Mouse (Mus musculus) mouse trophoblast stem cell (cell line): ENCODE measurements around the gene Ksr1.

Experiments used
- in situ Hi-C, 2 experiments: fragments of 300-500 bp; cut with MseI, MboI; formaldehyde crosslinking; loops; 2 replicates in 1 of 2; 3 replicates in 1 of 2; pipeline ENCODE4 v1.15.1; 2025

Gene Ksr1

DNA sequence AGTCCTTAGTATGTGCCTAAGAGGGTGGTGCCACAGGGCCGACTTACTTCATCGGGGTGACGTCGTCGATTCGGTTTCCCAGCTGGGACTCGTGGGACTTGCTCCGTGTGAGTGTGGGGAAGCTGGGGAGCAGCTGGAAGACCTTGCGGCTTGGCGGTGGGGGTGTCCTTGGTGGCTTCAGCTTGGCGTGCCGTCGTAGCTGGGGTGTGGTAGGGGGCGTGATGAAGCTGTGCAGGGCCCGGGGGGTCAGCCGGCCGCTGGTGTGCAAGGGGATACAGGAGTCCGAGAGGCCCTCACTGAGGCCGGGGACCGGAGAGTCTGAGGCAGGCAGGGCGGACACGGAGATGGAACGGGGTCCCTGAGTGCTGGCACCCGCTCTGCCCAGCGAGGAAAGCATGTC is 101.4 kb downstream of the Ksr1 start:
- in situ Hi-C loops, result no loop called here

DNA sequence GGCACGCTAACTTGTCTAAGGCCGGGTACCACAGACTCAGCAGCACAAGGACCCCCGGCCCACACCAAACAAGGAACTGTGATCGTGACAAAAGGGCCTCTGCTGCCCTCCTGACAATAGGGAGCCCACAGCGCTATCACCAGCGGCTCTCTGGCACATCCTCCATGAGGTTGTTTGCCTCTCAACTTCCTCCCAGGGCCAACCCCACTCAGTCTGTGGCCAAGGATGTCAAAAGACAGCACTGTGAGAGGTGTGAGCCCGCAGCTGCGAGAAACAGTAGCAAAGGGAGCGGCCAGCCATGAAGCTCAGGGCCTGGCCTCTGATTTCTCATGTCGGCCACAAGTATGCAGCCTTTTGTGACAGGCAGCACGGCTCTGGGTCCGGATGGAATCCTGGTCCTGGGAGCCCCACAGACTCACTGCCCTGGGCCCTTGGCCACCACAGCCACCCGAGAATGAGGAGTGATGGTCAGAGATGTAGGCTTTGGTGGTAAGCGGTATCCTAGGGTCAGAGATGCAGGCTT is 104.2 kb downstream of the Ksr1 start:
- in situ Hi-C loops, result no loop called here

DNA sequence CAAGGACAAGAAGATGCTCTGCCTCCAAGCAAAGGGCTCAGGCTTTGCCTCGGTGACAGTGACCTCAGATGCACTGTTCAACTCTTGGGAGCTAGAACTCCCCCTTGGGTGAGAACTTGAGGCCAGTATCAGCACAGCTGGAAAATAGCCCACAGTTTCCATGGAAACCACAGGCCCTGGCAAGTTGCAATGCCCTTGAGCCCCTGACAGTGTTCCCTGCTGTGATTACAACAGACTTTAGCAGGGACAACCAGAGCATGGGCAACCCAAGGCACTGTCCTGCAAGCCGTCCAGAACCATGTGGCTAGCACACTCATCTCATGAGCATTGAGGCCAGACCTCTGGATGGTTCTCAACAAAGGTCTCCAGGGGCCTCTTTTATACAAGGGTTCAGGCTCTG is 106.7 kb downstream of the Ksr1 start:
- in situ Hi-C loops, result loop anchor here in 1 of 2 experiments (10.0 kb wide), 1 partner anchor 255 kb away; the partner anchor contains the start of gene Gm9964

GRCm38 (mm10) chr11:79037555-79037954 is 108.7 kb downstream of the Ksr1 start:
- in situ Hi-C loops, result loop anchor here in 1 of 2 experiments (10.0 kb wide), 1 partner anchor 257 kb away; the partner anchor contains the start of gene Gm9964

DNA sequence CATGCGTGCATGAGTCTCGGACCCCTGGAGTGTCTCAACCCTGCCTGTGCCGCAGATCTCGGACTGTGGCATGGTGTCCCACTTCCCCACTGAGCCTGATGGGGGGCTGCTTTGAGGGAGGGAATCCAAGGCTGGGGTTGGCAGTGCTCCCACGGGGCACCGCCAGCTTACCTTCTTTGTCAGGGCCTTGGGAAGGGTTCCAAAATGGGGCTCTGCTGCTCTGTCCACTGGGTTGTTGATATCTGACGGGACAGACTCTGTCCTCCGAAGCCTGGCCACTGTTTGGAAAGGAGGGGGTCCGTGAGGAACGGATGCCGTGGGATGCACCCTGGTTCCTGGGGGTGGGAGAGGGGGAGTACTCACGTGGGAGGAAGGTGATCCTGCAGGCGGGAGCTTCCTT is 109.9 kb downstream of the Ksr1 start:
- in situ Hi-C loops, result loop anchor here in 1 of 2 experiments (10.0 kb wide), 1 partner anchor 258 kb away; the partner anchor contains the start of gene Gm9964

DNA sequence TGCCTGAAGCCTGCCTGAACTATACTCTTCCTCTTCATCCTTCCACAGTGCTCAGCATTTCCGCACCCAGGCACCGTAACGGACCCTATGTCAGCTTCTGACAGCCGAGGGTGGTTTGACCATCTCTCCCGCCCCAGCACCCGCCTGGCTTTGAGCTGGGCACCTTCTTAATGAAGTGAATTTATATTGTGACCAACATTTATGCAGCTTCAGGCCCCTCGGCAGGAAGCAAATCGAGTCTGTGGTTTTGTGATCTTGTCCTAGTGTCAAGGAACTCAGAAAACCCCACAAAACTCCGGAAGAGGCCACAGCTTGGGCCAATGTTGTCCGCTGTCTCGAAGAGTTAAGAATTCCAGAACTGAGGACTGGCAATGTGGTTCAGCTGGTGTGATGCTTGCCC is 112.6 kb downstream of the Ksr1 start:
- in situ Hi-C loops, result loop anchor here (5.0 to 10.0 kb wide), 2 partner anchors 179 to 261 kb away; partner anchors contain the start of gene Gm9964 (in 1 of the 2)

DNA sequence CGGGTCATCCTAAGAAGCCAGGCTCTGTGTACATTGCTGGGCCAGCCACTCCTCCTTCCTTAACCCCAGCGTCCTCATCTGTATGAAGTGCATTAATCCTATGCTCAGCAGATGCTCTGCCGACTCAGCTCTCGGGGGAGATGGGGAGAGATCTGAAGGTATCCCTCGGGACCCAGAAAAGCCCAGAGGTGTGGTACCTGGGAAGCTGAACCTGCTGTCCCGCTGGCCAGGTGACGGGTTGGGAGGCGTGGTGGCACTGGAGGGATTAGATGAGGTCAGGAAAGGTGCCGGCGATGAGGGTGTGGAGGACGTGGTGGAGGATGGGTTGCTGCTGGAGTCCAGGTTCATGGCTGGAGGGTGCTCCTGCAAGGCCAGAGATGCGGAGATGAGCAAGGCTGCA is 113.2 kb downstream of the Ksr1 start:
- in situ Hi-C loops, result loop anchor here (5.0 to 10.0 kb wide), 2 partner anchors 179 to 262 kb away; partner anchors contain the start of gene Gm9964 (in 1 of the 2)

- in situ Hi-C loops, result loop anchor here (5.0 to 10.0 kb wide), 2 partner anchors 181 to 263 kb away; partner anchors contain the start of gene Gm9964 (in 1 of the 2)
Measured at GRCm38 (mm10) chr11:79031452-79031746, 114.8 kb downstream of the Ksr1 start.

DNA sequence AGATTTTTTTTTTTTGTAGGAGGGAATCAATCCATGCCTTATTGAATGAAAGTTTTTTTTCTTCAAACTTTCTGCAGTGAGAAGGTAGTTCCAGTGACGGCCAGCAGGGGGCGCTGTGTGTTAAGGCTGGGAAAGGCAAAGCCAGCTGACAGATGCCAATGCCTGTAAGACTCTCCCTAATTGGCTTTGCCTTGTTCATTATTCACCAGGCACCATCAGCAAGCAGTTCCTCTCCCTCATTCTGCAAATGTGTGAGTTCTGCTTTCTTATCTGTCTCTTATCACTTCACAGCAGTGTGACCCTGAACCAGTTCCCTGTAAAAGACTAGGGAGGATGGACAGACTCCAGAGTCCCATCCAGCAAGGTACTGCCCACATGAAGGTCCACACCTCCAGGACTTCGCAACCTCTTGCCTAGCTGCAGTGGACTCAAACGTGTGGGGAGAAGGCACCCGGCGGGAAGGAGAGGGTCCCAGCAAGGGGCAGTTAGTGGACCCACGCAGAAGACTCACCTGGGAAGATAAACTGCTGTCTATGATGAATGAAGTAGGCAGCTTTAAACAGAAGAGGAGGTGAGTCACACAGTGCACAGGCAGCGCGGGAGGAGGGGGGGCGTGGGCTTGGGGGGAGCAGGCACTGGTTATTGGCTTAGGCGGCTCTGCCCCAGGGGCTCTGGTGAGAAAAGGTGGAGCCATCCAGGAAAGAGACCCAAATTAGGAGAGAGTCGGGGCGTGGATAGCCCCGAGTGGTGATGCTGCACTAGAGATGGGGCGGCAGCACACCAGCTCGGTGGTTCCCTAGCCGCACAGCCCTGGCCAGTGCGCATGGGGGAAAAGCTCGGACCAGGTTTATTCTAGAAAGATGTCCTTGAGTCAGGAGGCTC is 115.4 kb downstream of the Ksr1 start:
- in situ Hi-C loops, result loop anchor here (5.0 to 10.0 kb wide), 2 partner anchors 181 to 264 kb away; partner anchors contain the start of gene Gm9964 (in 1 of the 2)

GRCm38 (mm10) chr11:79023751-79024150 is 122.5 kb downstream of the Ksr1 start:
- in situ Hi-C loops, result loop anchor here in 1 of 2 experiments (10.0 kb wide), 1 partner anchor 271 kb away; the partner anchor contains the start of gene Gm9964

DNA sequence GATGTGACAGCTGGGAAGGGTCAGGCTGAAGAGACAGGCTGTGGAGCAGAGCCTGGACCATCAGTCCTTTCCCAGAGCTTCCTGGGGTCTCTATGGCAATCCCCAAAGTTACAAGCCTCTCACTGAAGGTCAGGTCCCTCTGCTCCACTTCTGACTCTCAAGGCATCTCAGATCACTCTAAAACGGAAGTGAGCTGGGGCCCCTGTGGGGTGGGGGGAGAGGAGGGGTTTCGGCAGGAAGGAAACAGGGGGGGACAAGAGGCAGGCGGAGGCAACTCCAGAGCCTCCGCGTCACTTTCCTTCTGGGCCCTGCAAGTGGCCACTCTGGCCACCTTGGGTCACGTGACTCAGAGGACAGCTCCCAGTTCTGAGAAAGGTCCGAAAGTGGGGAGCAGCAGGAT is 122.9 kb downstream of the Ksr1 start:
- in situ Hi-C loops, result loop anchor here in 1 of 2 experiments (10.0 kb wide), 1 partner anchor 271 kb away; the partner anchor contains the start of gene Gm9964

- in situ Hi-C loops, result loop anchor here in 1 of 2 experiments (10.0 kb wide), 1 partner anchor 272 kb away; the partner anchor contains the start of gene Gm9964
Measured at GRCm38 (mm10) chr11:79022836-79023235, 123.4 kb downstream of the Ksr1 start.

- in situ Hi-C loops, result loop anchor here in 1 of 2 experiments (10.0 kb wide), 1 partner anchor 274 kb away; the partner anchor contains the start of gene Gm9964
Measured at GRCm38 (mm10) chr11:79020535-79021045, 125.6 kb downstream of the Ksr1 start.

DNA sequence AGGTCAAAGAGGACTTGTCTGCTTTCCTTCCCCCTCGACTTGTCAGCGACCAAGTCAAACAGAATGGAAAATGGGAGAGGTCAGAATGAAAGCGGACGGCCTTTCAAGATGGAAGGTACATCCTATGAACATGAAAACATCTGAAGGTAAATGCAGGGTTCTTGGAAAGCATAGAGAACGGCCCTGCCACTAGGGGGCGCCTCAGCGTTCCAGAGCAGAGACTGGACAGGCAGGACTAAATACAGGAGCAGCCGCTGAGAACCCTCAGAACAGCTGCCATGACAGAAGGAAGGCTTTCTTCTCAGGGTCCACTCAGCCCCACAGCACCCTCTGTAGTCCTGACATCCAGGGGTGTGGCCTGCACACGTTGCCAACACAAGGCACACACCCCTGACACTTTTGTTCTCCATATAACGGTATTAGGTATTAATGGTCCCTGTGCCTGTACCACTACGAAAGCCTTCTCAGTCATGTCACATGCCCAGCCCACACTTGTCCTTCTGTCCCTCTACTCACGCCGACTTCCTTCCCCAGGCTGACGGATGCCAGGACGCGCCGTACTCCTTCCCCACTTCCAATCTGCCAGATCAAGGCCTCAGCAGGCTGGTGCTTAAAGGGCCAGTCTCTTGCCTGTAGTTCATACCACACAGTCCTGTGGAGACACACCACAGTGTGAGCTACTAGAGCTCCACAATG is 126.2 kb downstream of the Ksr1 start:
- in situ Hi-C loops, result loop anchor here (5.0 to 10.0 kb wide), 2 partner anchors 58 to 275 kb away; partner anchors contain the start of gene Gm9964 (in 1 of the 2)

GRCm38 (mm10) chr11:79018954-79019704 is 127.1 kb downstream of the Ksr1 start:
- in situ Hi-C loops, result loop anchor here in 1 of 2 experiments (5.0 kb wide), 1 partner anchor 57 kb away; no protein-coding TSS in a partner anchor

GRCm38 (mm10) chr11:79017161-79017606 is 129.0 kb downstream of the Ksr1 start:
- in situ Hi-C loops, result loop anchor here in 1 of 2 experiments (5.0 kb wide), 1 partner anchor 55 kb away; no protein-coding TSS in a partner anchor

DNA sequence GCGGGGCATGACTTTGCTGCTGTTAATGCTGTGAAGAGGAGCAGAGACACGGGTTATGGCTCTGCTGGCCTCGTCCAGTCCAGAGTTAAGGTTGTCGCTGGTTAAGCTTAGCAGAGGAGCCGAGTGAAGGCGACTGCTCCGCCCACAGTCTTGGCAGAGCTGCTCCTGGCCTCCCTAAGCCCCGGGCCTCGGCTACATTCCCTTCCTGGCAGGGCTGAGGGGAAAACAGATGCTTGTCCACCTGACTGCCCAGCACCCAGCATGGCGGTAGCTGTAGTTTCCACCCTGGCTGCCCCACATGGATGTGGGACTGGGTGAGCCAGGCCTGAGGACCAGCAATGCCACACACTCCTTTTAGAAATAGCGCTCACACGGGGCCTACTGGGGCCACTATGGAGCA is 130.0 kb downstream of the Ksr1 start:
- in situ Hi-C loops, result loop anchor here in 1 of 2 experiments (5.0 kb wide), 1 partner anchor 54 kb away; no protein-coding TSS in a partner anchor

DNA sequence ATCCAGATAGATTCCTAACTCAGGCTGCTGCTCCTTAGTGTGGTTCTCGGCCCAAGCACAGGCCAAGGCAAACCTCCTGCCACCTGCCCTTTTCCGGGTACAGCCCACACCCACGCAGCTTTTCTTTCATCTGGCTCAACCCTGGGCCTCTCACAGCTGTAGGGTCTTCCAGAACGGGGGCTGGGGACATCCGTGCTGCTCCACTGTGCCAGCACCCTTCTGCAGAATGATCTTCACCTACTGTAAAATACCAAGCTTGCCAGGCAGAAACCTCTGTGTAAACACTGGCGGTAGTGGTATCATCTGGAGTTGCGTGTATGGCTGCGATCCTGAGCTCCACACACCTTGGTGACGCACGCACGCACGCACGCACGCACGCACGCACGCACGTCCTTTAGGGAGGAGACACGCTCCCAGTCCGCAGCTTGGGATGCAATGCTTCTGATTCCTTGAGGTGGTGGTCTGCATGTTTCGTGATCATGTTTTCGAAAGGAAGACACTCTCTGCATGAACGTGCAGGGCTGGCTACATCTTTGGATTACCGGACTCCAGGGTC is 130.5 kb downstream of the Ksr1 start:
- in situ Hi-C loops, result loop anchor here in 1 of 2 experiments (5.0 kb wide), 1 partner anchor 53 kb away; no protein-coding TSS in a partner anchor

GRCm38 (mm10) chr11:79014602-79015325 is 131.4 kb downstream of the Ksr1 start:
- in situ Hi-C loops, result loop anchor here in 1 of 2 experiments (5.0 kb wide), 1 partner anchor 52 kb away; no protein-coding TSS in a partner anchor
